Mouse (Mus musculus): ENCODE measurements at regions not wholly inside any gene's neighbourhood (a gene's known extent, or its start where the extent isn't known, plus 50 kb on each side); places are given as distances from the start of the nearest gene placed in this dataset.

- Histone ChIP-seq H3K27ac (ENCODE audit: insufficient read depth, low read depth, low read length) (no peak overlapping the region), H3K4me3 (ENCODE audit: insufficient read depth, low read length) (no peak overlapping the region), H3K4me1 (ENCODE audit: control insufficient read depth, insufficient read depth, low read length) (no peaks in the 10 kb centered on the region)
- no peak for TF ChIP-seq POLR2A (IDR thresholded peaks at IDR 0.05; ENCODE audit: borderline replicate concordance, low read depth, low read length)
- TF ChIP-seq CTCF (IDR thresholded peaks at IDR 0.05; ENCODE audit: low read depth, low read length), result no peak
Observed at GRCm38 (mm10) chr2:34017142-34017453, 129.4 kb upstream of the Mvb12b start.

GRCm38 (mm10) chr2:34016350-34017141, 128.8 kb upstream of the Mvb12b start:
- TF ChIP-seq POLR2A (IDR thresholded peaks at IDR 0.05; ENCODE audit: borderline replicate concordance, low read depth, low read length) (no peak), CTCF (IDR thresholded peaks at IDR 0.05; ENCODE audit: low read depth, low read length) (no peak)
- H3K4me3 ChIP-seq (ENCODE audit: insufficient read depth, low read length), result no peak overlapping the region
- H3K27ac ChIP-seq (ENCODE audit: insufficient read depth, low read depth, low read length), result no peak overlapping the region

GRCm38 (mm10) chr2:34015640-34015995, 127.9 kb upstream of the Mvb12b start:
- no peak overlapping the region for H3K27ac ChIP-seq (ENCODE audit: insufficient read depth, low read depth, low read length)
- TF ChIP-seq POLR2A (IDR thresholded peaks at IDR 0.05; ENCODE audit: borderline replicate concordance, low read depth, low read length) (no peak), CTCF (IDR thresholded peaks at IDR 0.05; ENCODE audit: low read depth, low read length) (no peak)
- H3K4me3 ChIP-seq (ENCODE audit: insufficient read depth, low read length), result no peak overlapping the region
- H3K4me1 ChIP-seq (ENCODE audit: control insufficient read depth, insufficient read depth, low read length), result no peaks in the 10 kb centered on the region

More at GRCm38 (mm10) chr2:34016350-34017141, 128.8 kb upstream of the Mvb12b start:
- H3K4me1 ChIP-seq (ENCODE audit: control insufficient read depth, insufficient read depth, low read length), result no peaks in the 10 kb centered on the region

GRCm38 (mm10) chr2:34014868-34015639, 127.3 kb upstream of the Mvb12b start:
- TF ChIP-seq CTCF (IDR thresholded peaks at IDR 0.05; ENCODE audit: low read depth, low read length) (no peak), POLR2A (IDR thresholded peaks at IDR 0.05; ENCODE audit: borderline replicate concordance, low read depth, low read length) (no peak)
- H3K4me1 ChIP-seq (ENCODE audit: control insufficient read depth, insufficient read depth, low read length), result no peaks in the 10 kb centered on the region
- no peak overlapping the region for H3K27ac ChIP-seq (ENCODE audit: insufficient read depth, low read depth, low read length)
- H3K4me3 ChIP-seq (ENCODE audit: insufficient read depth, low read length), result no peak overlapping the region

GRCm38 (mm10) chr2:34010166-34010565, 122.4 kb upstream of the Mvb12b start:
- H3K27ac ChIP-seq (ENCODE audit: insufficient read depth, low read depth, low read length), result no peak overlapping the region
- H3K4me3 ChIP-seq (ENCODE audit: insufficient read depth, low read length), result no peak overlapping the region
- TF ChIP-seq POLR2A (IDR thresholded peaks at IDR 0.05; ENCODE audit: borderline replicate concordance, low read depth, low read length) (no peak), CTCF (IDR thresholded peaks at IDR 0.05; ENCODE audit: low read depth, low read length) (no peak)
- no peaks in the 10 kb centered on the region for H3K4me1 ChIP-seq (ENCODE audit: control insufficient read depth, insufficient read depth, low read length)

DNA sequence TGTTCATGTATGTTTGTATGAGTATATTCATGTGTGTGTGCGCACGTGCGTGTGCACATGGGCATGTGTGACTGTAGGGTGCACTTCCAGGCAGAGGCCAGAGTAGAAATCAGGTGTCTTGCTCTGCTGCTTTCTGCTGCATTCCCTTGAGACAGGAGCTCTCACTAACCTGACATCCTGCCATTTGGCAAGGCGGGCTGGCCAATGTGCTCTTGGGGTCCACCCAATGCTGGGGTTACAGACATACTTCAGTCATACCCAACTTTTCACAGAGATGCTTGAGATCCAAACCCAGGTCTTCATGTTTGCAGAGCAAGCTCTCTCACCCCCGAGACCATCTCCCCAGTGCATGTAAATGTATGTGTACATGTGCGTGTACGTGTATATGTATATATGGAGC, 120.2 kb upstream of the Mvb12b start:
- H3K4me1 ChIP-seq (ENCODE audit: control insufficient read depth, insufficient read depth, low read length), result no peaks in the 10 kb centered on the region
- no peak overlapping the region for H3K4me3 ChIP-seq (ENCODE audit: insufficient read depth, low read length)
- TF ChIP-seq CTCF (IDR thresholded peaks at IDR 0.05; ENCODE audit: low read depth, low read length), result no peak
- no peak for TF ChIP-seq POLR2A (IDR thresholded peaks at IDR 0.05; ENCODE audit: borderline replicate concordance, low read depth, low read length)
- no peak overlapping the region for H3K27ac ChIP-seq (ENCODE audit: insufficient read depth, low read depth, low read length)

DNA sequence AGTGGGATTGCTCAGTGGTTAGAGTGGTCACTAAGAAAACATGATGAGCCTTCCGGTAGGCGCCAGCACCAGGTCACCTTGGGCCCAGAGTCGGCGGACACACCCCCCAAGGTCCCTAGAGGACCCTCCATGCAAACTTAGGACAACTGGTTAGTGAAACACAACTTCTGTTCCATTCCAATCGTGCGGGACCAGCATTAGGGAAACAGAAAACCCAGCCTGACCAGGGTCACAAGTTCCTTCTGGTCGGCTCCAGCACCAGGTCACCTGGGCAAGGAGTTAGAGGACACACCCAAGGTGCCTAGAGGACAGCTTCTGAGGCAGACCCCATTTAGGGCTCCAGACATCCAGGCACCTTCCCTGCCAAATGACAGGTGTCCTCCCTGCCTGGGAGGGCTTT, 109.4 kb upstream of the Mvb12b start:
- Histone ChIP-seq H3K27ac (ENCODE audit: insufficient read depth, low read depth, low read length) (no peak overlapping the region), H3K4me1 (ENCODE audit: control insufficient read depth, insufficient read depth, low read length) (no peaks in the 10 kb centered on the region), H3K4me3 (ENCODE audit: insufficient read depth, low read length) (no peak overlapping the region)
- TF ChIP-seq POLR2A (IDR thresholded peaks at IDR 0.05; ENCODE audit: borderline replicate concordance, low read depth, low read length) (no peak), CTCF (IDR thresholded peaks at IDR 0.05; ENCODE audit: low read depth, low read length) (no peak)

DNA sequence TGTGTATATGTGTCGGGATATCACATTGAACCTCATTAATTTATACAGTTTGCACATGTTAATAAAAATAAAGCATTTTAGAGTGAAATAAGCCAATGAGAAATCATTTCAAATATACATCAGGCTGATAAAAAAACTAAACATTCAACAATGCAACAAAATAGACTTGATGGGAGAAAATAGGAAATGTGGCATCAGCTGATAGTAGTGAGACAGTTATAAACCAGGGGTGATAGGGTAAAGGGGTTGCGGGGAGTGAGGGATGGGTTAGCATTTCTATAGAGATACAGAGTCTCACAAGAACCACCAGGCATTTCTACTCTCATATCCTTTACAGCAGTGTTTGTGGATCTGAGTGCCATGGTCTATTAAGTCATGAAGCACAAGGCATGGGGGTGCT, 108.6 kb upstream of the Mvb12b start:
- no peaks in the 10 kb centered on the region for H3K4me1 ChIP-seq (ENCODE audit: control insufficient read depth, insufficient read depth, low read length)
- no peak for TF ChIP-seq POLR2A (IDR thresholded peaks at IDR 0.05; ENCODE audit: borderline replicate concordance, low read depth, low read length)
- TF ChIP-seq CTCF (IDR thresholded peaks at IDR 0.05; ENCODE audit: low read depth, low read length), result no peak
- H3K4me3 ChIP-seq (ENCODE audit: insufficient read depth, low read length), result no peak overlapping the region
- H3K27ac ChIP-seq (ENCODE audit: insufficient read depth, low read depth, low read length), result no peak overlapping the region

DNA sequence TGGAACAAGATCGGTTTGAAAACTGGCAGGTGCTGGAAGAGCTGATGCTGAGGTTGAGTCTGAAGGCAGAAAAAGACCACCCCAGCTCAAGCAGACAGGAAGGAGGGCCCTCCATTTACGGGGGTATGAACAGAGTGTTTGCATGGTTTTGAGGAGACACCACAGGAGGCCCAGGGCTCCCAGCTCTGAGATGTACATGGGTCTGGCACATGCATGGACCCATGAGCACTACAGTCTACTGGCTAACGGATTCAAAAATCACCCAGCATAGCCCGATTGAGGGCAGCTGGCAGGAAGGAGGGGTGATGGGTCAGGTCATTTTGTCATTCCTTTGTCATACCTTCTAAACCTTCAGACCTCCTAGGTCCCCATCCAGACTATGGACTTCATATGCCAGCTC, 103.6 kb upstream of the Mvb12b start:
- H3K27ac ChIP-seq (ENCODE audit: insufficient read depth, low read depth, low read length), result no peak overlapping the region
- no peaks in the 10 kb centered on the region for H3K4me1 ChIP-seq (ENCODE audit: control insufficient read depth, insufficient read depth, low read length)
- H3K4me3 ChIP-seq (ENCODE audit: insufficient read depth, low read length), result no peak overlapping the region
- no peak for TF ChIP-seq POLR2A (IDR thresholded peaks at IDR 0.05; ENCODE audit: borderline replicate concordance, low read depth, low read length)
- no peak for TF ChIP-seq CTCF (IDR thresholded peaks at IDR 0.05; ENCODE audit: low read depth, low read length)

DNA sequence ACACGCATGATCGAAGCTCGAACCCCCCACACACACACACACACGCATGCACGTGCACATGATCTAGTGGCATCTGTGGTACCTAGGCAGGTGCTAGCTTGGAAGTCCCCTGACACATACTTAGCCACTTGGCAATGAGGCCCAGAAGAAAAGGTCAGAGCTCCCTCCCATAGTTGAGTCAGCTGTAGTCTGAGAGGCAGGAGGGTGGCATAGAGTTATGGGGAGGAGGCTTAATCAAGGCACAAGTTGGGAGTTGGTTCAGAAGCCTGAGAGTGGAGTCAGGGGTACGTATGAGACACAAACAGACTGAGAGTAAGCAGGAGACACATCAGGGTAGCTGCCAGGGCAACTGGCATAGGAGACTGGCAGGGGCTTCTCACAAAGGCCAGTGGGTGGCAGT, 103.0 kb upstream of the Mvb12b start:
- H3K4me3 ChIP-seq (ENCODE audit: insufficient read depth, low read length), result no peak overlapping the region

More for the DNA sequence above, 103.0 kb upstream of the Mvb12b start:
- TF ChIP-seq POLR2A (IDR thresholded peaks at IDR 0.05; ENCODE audit: borderline replicate concordance, low read depth, low read length), result no peak
- no peak for TF ChIP-seq CTCF (IDR thresholded peaks at IDR 0.05; ENCODE audit: low read depth, low read length)
- H3K27ac ChIP-seq (ENCODE audit: insufficient read depth, low read depth, low read length), result no peak overlapping the region
- no peaks in the 10 kb centered on the region for H3K4me1 ChIP-seq (ENCODE audit: control insufficient read depth, insufficient read depth, low read length)
